Mouse (Mus musculus) forelimb bud, embryonic 11.5 days (tissue): ENCODE data around the gene Hist1h3d.
A peak's percentile ranks its signal among the peaks of the same experiment; 100 is the strongest.
"Not testable (repeated sequence)": the region's sequence is repeated elsewhere in the genome, so short reads cannot be mapped to it uniquely, and the experiment has no call there.

Experiments used
- DNase-seq: peaks from one replicate; pipeline ENCODE4 v3.0.0-alpha.2; 2012; ENCODE audit warnings: low read depth, low spot score

The Hist1h3d gene

GRCm38 (mm10) chr13:23585029-23585441, 9.5 kb downstream of the Hist1h3d start:
- peak; percentile 79 for DNase-seq

GRCm38 (mm10) chr13:23585442-23586098, 10.0 kb downstream of the Hist1h3d start:
- peak; percentile 94 for DNase-seq

GRCm38 (mm10) chr13:23586099-23586939, 10.8 kb downstream of the Hist1h3d start:
- peak; percentile 33 for DNase-seq

GRCm38 (mm10) chr13:23586940-23587225, 11.3 kb downstream of the Hist1h3d start:
- DNase-seq, result peak; percentile 11

GRCm38 (mm10) chr13:23591206-23591605, 15.6 kb downstream of the Hist1h3d start:
- no peak for DNase-seq

- DNase-seq, result not testable (repeated sequence)
Observed at GRCm38 (mm10) chr13:23591886-23592285, 16.3 kb downstream of the Hist1h3d start.

- DNase-seq, result no peak
Observed at GRCm38 (mm10) chr13:23592614-23593013, 17.1 kb downstream of the Hist1h3d start.

GRCm38 (mm10) chr13:23593051-23593770, 17.6 kb downstream of the Hist1h3d start:
- no peak for DNase-seq

- DNase-seq, result no peak
Observed at GRCm38 (mm10) chr13:23595185-23595584, 19.6 kb downstream of the Hist1h3d start.

GRCm38 (mm10) chr13:23595622-23596372, 20.2 kb downstream of the Hist1h3d start:
- DNase-seq, result no peak

GRCm38 (mm10) chr13:23597957-23598356, 22.4 kb downstream of the Hist1h3d start:
- peak; percentile 77 for DNase-seq

- no peak for DNase-seq
Observed at GRCm38 (mm10) chr13:23603182-23603699, 27.7 kb downstream of the Hist1h3d start.

GRCm38 (mm10) chr13:23604452-23604851, 28.9 kb downstream of the Hist1h3d start:
- no peak for DNase-seq

GRCm38 (mm10) chr13:23605052-23605451, 29.5 kb downstream of the Hist1h3d start:
- DNase-seq, result no peak

GRCm38 (mm10) chr13:23609209-23609608, 33.6 kb downstream of the Hist1h3d start:
- DNase-seq, result no peak

GRCm38 (mm10) chr13:23609844-23610243, 34.3 kb downstream of the Hist1h3d start:
- DNase-seq, result no peak

GRCm38 (mm10) chr13:23610393-23610792, 34.8 kb downstream of the Hist1h3d start:
- no peak for DNase-seq

- DNase-seq, result no peak
Observed at GRCm38 (mm10) chr13:23611638-23612037, 36.1 kb downstream of the Hist1h3d start.

- no peak for DNase-seq
Observed at GRCm38 (mm10) chr13:23620056-23620732, 44.6 kb downstream of the Hist1h3d start.

- DNase-seq, result peak; percentile 92
Observed at GRCm38 (mm10) chr13:23620733-23621531, 45.4 kb downstream of the Hist1h3d start, which contains the start of gene Hist1h2be. Gene Hist1h2be (minus strand): TSS chr13:23621124.
